Mouse (Mus musculus) thymus, postnatal 25 days (tissue): Measurements from ENCODE around the gene Mgea5.

Source experiments
- DNase-seq: peaks from one replicate; pipeline ENCODE4 v3.0.0; 2022

Mgea5 gene

DNA sequence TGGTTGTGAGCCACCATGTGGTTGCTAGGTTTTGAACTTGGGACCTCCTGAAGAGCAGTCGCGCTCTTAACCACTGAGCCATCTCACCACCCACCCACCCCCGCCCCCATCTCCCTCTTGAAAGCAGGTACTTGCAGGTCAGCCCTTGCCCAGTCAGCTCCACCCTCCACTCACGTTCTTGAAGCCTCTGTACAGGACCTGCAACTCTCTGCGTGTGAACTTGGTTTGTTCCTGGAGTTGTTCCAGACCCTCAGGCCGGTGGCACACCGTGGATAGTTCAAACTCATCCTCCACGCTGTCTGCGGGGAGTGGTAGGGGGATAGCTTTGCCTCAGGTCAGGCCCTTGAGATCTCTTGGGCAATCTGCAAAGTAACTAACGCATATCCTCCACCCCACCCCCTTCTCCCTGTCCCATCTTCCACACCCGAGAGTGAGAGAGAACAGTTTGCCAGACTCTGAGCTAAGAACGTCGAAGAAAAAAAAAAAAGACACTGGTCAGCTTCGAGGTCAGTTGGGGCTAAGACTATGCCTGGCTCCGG lies 11.8 kb upstream of the Mgea5 start:
- DNase-seq: no peak

DNA sequence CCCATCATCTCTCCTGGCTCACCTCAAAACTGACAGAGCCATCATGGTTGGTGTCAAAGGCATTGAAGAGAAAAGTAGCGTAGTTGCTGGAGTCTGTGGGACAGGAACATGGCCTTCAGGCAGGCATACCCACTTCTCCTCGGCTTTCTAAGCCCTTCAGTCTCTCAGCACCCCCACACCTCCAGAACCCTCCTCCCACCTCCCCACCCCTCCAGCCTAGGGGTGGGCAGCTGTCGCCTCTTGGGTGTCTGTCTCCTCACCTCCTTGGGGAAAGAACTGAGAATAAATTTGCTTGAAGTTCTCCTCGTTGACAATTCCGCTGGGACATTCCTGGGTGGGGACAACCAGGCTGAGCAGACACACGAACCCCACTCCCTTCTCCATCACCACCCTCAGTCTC lies 11.1 kb upstream of the Mgea5 start:
- DNase-seq: no peak

DNA sequence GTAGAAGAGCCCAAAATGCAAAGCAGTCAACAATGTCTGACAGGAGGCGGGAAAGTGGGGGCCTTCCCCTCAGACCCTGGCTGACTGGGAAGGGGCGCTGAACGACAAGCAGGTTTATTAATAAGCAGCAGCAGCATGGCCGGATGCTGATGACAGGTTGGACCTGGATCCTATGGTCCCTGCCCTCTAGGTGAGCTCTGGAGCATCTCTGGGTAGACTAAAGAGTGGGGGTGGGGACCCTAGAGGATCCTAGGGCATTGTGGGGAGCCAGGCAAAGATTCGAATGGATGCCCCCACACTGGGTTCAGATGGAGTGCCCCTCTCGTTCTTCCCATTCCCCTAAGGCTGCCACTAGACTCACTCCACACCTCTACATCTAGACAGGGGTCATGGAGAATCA lies 8.8 kb upstream of the Mgea5 start:
- no peak for DNase-seq

DNA sequence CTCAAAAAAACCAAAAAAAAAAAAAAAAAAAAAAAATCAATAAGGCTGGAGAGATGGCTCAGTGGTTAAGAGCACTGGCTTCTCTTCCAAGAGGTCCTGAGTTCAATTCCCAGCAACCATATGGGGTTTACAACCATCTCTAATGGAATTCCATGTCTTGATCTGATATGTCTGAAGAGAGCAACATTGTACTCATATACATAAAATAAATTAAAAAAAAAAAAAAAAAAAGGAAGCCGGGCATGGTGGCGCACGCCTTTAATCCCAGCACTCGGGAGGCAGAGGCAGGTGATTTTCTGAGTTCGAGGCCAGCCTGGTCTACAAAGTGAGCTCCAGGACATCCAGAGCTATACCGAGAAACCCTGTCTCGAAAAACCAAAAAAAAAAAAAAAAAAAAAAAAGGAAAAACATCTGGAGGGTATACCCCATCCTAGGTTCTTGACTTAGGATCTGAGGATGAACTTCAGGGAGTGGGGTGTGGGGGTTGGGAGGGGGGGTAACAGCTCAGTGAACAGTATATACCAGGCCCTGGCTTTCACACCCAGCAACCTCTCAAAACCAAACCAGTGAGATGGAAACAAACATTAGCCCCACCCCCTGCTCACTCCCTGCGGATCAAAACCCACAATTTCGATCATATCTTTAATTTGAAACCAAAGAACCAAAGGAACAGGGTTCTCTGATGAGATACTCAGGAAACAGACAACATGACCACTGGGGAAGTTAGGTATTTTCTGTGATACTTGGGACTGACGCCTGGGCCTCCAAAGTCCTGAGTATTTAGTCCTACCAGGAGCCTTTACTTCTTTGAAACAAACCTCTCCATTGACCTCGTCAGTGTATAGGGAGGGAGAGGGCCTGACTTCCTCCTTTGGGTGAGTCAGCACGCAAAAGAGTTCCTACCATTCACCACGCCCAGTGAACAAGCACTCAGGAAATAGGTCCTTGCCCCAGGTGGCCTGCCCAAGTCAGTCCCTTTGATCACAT lies 6.5 kb upstream of the Mgea5 start:
- DNase-seq: peak; percentile 29

DNA sequence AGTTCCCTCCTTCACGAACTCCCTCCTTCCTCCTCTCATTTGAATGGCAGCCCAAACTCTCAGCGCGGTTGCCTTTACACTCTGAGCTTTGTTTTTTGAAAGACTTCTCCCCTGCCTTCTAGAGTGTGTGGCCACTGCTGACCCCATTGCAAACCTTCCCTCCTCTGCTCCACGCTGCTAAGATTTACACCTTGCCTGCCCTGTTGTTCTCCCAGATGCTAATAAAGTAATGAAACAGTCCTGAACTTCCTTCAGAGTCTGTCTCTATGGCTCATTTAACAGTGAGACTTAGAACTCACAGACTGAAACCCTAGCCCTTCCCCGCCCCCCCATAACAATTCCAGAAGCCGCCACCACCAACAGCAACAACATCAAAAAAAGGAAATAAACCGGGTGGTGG lies 5.7 kb upstream of the Mgea5 start:
- no peak for DNase-seq

DNA sequence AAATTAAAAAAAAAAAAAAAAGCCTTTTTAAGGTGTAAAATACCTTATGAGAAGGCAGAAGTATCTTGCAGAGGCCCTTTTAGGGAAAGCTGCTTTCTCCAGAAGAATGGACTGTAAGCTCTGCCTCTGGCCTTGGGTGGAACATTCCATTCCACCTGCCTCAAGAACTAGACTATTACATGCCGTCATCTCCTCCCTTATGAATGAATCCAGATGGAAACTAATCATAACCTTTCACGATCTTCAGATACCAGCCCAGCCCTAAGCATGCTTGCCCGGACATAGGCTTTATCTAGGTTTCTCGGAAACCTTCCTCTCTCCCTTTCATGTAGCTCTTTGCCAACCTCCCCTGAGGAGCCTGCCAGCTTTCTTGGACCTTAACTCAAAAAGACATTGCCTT lies 4.7 kb upstream of the Mgea5 start:
- DNase-seq: no peak

DNA sequence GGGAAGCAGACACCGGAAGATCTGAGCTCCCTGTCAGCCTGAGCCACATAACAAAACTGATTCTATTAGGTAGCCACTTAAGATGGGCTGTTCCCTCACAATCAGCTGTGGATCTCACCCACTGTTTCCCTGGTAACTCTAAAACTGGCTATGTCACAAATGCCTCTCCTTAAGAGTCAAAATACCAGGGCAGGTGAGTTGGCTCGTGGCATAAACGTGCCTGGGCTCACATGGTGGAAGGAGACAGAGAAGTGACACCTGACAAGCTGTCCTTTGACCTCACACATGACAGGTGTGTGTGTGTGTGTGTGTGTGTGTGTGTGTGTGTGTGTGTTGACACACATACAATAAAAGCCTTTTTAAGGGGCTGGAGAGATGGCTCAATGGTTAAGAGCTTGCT lies 3.8 kb upstream of the Mgea5 start:
- DNase-seq: no peak

DNA sequence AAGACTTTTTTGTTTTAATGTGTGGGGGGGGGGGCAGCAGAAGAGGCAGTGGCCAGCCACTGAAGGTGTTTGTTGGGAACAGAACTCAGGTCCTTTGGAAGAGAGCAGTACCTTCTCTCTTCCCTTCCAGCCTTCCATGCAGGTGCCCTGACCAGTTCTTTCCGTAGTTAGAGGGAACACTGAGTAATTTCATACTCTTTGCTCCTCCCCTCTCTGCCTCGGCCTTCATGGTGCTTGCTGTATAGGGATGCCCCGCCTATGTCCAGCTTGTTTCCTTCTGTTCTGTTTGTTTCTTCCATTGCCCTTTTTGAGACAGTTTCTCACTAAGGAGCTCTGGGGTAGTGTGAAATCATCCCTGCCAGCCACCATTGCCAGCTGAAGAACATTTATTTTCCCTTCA lies 1.8 kb upstream of the Mgea5 start:
- DNase-seq: no peak

DNA sequence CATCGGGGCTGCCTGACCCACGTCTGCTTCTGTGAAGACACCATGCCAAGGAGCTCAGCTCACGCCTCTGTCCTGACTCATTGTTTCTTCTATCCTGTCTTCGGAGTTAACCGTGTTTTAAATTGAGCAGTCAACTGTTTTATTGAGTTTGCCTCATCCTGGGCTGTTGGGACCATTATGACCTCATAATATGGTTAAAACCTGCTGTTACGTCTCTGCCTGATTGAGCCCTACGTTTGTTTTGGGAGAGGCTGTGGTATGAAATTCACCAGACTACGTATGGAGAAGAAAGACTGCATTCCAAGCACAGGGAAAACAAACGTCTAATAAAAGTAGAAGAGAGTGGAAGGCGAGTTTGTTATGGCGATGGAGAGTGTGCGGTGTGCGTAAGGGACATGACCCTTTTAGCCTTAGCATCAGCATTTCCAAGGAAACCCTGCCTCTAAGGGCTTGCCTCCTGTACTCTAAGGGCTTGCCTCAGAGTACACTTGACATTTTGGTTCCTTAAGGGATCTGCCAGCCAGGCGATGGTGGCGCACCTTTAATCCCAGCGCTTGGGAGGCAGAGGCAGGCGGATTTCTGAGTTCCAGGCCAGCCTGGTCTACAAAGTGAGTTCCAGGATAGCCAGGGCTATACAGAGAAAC lies 418 bp upstream of the Mgea5 start:
- peak; percentile 23 for DNase-seq

DNA sequence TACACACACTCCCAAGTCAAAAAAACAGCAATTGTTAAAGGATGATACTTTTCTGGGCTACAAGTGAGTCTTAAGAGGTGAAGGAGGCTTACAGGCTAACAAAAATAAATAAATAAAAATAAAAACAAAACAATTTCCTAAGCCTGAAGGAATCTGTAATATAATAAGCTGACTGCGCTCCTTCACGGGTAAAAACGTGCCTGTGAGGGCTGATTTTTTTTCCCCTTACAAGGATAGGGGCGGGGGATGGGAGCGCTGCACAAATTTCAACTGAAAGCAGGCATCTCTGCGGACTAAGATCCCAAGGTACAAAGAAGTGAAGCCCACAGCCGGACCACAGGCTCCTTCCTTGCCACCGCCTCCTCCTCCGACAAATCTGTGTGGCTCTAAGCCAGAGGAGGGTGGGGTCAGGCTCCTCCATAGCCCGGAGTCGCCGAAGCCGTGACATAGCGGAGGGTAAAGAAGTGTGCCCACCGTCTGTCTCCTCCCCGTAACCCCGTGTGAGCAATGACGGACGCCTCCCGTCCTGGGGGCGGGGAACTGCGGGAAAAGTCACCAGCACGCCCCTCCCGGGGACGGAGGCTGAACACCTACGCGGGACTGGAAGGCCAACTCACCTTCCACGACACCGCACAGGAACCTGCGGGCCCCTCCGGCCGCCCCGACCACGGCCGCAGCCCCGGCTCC lies 1.2 kb downstream of the Mgea5 start:
- peak; percentile 73 for DNase-seq

DNA sequence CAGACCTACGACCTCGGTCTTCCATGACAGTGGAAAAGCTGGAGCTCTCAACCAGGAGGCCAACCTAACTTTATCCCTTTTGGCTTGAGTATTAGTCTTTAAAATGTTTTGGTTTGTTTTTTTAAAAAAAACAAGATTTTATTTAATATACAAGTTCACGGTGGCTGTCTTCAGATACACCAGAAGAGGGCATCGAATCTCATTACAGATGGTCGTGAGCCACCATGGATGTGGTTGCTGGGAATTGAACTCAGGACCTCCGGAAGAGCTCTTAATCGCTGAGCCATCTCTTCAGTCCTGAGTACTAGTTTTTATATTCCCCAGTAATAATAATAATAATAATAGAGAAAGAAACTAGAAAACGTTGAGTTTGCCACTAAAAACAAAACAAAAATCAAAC lies 2.0 kb downstream of the Mgea5 start:
- DNase-seq: no peak

DNA sequence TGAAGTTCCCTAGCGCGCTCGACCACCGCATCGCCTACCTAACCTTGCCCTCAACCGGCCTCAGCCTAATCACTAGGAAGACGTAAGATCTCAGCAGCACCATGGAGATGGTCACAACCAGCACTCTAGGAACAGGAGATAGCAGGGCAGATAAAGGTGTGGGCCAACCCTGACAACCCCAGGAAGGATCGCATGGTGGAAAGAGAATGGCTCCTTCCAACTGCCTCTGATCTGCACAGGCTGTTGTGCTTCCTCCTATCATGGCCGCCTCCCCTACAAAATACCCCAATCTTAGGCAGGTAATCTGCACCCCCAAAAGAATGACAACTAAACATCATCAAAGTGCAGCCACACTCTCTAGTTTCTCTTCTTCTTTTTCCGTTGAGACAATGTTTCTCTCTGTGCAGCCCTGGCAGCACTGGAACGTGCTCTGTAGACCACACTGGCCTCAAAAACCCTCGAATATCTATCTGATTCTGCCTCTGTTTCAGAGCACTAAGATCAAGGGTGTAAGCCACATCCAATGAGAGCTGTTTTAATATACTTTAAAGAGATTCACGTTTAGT lies 3.2 kb downstream of the Mgea5 start:
- no peak for DNase-seq

DNA sequence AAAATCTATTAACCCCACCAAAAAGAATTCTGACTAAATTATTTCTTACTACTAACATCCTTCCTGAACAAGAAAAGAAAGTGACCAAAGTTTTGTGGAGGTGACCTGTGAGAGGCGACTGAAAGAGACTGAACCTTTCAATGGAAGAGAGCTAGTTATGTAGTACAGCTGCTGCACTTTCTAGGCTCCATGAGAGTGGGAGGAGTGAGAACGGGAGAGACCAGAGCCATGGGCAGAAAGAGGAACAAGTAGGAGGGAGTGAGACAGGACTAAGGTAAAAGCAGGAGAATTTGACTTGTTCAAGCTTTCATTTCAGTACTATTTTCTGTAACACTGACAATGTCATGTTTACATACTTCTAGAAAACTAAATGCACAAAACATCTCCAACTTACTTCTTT lies 8.2 kb downstream of the Mgea5 start:
- DNase-seq: no peak

DNA sequence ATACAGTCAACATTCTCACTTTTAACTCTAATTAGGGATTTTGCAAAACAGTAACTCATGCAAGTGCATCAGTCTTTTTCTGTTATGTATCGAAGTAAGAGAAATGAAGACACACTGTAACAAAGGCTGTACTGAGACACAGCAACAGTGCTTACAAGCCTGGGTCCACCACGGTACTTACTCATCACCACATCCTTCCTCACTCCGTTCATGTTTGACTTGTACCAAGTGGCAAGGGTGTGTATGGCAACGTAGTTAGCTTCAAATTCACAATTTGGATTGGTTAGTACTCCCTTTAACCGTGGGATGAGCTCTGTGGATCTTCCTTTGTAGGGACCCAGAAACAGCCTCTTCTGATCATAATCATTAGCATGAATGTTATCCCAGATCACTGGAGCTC lies 12.1 kb downstream of the Mgea5 start:
- no peak for DNase-seq

DNA sequence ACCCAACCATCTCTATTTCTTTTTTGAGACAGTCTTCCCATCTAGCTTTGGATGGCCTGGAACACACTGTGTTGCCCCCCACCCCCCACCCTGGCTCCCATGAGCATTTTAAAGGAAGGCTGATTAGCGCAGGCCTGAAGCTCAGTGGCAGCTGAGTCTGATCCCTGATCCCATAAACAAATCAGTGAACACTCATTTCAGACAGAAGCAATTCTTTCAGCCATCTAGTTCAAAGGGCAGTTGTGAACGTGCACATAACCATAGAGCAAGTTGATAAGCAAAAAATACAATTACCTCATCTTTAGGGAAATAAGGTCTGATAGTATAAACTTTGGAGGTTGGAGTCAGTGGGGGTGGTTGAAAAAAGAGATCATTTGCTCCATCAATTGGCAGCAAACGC lies 22.8 kb downstream of the Mgea5 start:
- no peak for DNase-seq

DNA sequence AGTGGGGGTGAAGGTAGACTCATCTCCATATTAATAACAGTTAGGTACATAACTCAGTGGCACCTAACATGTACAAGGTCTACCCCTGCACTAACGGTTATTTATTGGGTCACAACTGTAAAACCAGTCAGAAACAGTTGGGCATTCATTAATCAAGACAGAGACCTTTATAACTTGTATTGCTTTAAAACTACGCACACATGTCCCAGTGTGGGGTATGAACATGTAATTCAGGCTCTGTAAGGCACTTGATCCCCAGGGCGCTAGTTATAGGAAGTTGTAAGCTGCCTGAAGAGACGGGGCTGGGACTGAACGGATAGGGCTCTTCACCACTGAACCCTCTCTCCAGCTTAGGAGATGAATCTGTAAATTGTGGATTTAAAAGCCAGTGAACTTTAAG lies 25.0 kb downstream of the Mgea5 start:
- DNase-seq: no peak

DNA sequence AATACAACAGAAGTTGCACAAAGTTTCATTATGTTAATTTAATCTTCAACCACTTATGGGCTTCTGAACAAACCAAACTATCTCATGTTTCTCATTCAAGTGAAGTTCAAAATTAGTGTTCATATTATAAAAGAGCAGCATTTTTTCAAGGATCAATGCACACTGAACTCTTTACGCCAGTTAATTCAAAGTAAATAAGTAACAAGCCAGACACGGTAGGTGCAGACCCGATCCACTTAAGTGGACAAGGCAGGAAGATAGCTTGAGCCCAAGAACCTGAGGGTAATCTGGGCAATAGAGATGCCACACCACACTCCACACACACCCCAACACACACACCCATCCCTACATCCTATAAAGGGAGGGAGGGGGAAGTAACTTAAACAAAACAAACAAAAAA lies 30.1 kb downstream of the Mgea5 start:
- no peak for DNase-seq

DNA sequence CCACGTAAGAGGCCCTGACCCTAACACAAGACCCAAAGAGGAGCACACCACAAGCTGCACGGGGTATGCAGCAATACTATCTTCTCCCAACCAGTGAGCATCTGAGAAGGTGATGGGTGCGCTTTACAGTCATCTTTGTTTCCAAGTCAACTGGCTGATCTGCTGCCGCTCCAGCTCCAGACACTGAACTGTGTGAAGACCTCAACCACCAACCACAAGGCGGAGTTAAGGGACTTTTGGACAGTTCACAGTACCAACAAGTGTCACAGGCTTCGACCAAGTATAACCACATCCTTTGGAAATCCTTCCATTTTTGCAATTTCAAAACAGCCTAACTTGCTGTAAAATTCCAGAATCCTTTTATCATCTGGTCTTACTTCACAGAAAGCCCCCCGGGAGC lies 31.8 kb downstream of the Mgea5 start:
- no peak for DNase-seq

DNA sequence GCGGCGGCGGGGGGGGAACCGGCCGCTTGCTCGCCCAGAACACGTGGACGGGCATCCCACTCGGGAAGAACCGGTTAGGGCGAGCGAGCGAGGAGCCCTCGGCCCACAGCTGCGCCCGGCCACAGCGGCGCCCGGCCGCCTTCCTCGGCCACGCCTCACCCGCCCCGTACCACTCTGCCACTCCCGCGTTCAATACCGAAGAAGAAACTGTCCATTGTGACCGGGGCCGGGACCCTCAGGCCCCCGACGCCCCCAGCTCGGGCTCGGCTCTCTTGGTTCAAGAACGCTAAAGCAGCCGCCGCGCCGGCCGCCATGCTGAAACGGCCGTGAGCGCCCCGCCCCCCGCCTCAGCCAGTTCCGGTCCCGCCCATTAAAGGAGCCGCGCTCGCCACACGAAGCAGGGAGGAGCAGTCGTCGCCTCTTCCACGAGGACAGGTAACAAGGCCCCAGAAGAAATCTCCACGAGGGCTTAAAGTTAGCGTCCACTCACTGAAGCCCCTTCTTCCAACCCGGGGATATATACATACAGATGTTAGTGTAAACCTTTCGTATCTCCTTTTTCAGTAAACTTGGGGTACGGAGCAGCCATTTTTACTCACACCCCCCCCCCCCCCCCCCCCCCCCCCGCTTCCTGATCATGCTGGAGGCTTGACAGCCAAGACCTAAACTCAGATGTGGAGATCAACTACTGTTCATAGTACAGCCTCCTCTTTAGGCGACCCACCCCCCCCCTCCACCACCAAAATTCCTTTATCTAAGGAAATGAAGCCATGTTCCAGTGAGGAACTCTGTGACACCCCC lies 34.2 kb downstream of the Mgea5 start, which contains the start of gene Npm3:
Gene Npm3, minus strand, starts transcription at position 349 of the 801 bp plus-strand sequence.
- DNase-seq: peak; percentile 88

DNA sequence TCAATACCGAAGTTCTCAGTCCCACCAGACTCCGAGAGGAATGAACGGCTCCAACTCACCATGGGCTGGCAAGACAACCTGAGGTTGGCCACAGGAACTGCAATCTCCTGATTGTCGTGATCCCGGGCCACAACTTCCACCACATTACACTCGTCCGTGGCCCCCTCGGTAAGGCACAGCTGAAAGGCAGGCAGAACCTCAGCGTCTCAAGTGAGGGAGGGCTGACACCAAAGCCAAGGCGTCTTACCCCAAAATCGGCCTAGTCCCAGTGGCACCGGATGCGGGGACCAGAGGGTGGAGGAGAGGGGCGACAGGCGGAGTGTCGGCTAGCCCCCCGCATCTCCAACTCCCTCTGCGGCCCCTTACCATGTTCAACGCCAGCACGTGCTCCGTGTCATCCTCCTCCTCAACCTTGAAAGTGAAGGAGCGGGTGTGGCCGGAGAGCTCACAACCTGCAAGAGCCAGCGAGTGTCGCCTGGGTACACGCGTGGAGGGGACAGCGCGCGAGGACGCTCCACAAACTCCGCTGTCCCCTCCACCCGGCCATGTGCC lies 34.9 kb downstream of the Mgea5 start:
- peak; percentile 70 for DNase-seq

DNA sequence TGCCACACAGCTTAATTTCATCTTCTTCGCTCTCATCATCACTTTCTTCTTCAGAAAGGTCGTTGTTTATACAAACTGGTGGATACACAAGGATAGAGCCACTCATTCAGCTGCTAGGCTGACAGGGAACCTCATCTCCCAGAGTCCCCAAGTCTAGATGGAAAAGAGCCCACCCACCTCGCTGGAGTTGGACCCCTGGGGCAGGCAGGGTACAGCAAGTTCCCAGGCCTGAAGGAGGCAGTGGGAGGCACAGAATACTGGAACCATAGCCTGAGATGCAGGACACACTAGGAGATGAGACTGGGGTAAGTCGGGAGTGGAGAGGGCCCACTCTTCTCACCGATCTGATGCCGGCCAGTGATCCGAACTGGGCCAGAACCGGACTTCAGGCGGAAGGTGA lies 35.4 kb downstream of the Mgea5 start:
- DNase-seq: no peak
